Mouse (Mus musculus) brain, embryonic 14.5 days (tissue): ENCODE measurements at regions not wholly inside any gene's neighbourhood (a gene's known extent, or its start where the extent isn't known, plus 50 kb on each side); places are given as distances from the start of the nearest gene placed in this dataset.

Source experiments
- CTCF ChIP-seq: fragments of 200-500 bp; IDR thresholded peaks from 2 replicates; pipeline ENCODE4 v1.5.1; 2012; ENCODE audit warnings: inconsistent platforms, mild to moderate bottlenecking, moderate library complexity, borderline replicate concordance; ENCODE audit not compliant: insufficient read depth, insufficient read length; ENCODE audit errors: extremely low read depth
- POLR2A ChIP-seq: fragments of 200-500 bp; IDR thresholded peaks from 2 replicates; pipeline ENCODE4 v1.6.1; 2012; ENCODE audit warnings: mild to moderate bottlenecking, inconsistent platforms, borderline replicate concordance; ENCODE audit not compliant: poor library complexity, insufficient read depth, insufficient read length, severe bottlenecking; ENCODE audit errors: extremely low read depth

DNA sequence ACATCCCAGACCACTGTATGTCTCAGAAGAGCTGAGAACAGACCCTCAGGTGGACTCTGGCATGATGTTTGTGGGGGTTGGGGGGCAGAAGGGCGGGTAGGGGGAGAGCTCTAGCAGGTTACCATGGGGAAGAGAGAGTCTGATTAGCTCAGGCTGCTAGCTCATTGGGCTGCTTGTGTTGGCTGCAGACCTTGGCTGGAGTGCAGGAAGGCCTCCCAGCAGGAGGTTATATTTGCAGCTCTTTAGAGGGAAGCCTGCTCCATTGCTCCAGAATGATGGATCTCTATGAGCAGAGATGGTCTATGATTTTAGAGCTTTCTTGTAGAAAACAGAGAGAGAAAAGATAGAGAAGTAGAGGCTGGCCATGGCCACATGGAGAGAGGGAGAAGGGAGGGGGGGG, 268.4 kb upstream of the Nrxn1 start:
- TF ChIP-seq CTCF: no peak
- no peak for TF ChIP-seq POLR2A
